Mouse (Mus musculus): ENCODE measurements around the gene Rrbp1. TPM values are rescaled to one million over a fixed set of nuclear protein-coding genes. Genes with fewer than 3 reads are reported as not detected.

The Rrbp1 gene
- polyA plus RNA-seq, 1 experiment = 127 TPM

- Histone ChIP-seq H3K27me3 (ENCODE audit: control insufficient read depth, insufficient read depth, insufficient read length) (no peaks in the 10 kb centered on the region), H3K4me2 (ENCODE audit: low read depth) (peak overlapping the region; percentile 68), H3K36me3 (ENCODE audit: control insufficient read depth, insufficient read depth) (no peaks in the 10 kb centered on the region), H3K79me2 (ENCODE audit: control insufficient read depth, insufficient read depth) (no peaks in the 10 kb centered on the region), H3ac (ENCODE audit: control insufficient read depth, insufficient read length) (no peak overlapping the region), H3K4me3 (no peak overlapping the region)
- TF ChIP-seq SRF (IDR thresholded peaks at IDR 0.05; ENCODE audit: control insufficient read depth, insufficient read length, low read depth) (no peak), USF1 (IDR thresholded peaks at IDR 0.05; ENCODE audit: low read depth) (no peak), TCF3 (IDR thresholded peaks at IDR 0.05; ENCODE audit: insufficient read length, low read depth) (no peak), POLR2A (IDR thresholded peaks at IDR 0.05; ENCODE audit: insufficient read length, low read depth) (no peak), MYOD1 (IDR thresholded peaks at IDR 0.05; ENCODE audit: control insufficient read depth in 1 of 3, insufficient read length in 2 of 3, low read depth in 2 of 3) (no peak), TCF12 (IDR thresholded peaks at IDR 0.05; ENCODE audit: insufficient read depth, poor library complexity, severe bottlenecking) (no peak), CEBPB (IDR thresholded peaks at IDR 0.05; ENCODE audit: insufficient read depth, poor library complexity, severe bottlenecking) (no peak), MAX (IDR thresholded peaks at IDR 0.05; ENCODE audit: low read depth) (no peak), REST (IDR thresholded peaks at IDR 0.05; ENCODE audit: insufficient read depth, insufficient read length) (no peak), MYOG (IDR thresholded peaks at IDR 0.05; ENCODE audit: control insufficient read depth in 1 of 3, insufficient read depth in 1 of 3, insufficient read length in 2 of 3, low read depth in 2 of 3) (no peak), E2F4 (IDR thresholded peaks at IDR 0.05; ENCODE audit: insufficient read depth) (no peak)
These were observed 107.6 kb downstream of the Rrbp1 start for GRCm38 (mm10) chr2:143903376-143904045.

GRCm38 (mm10) chr2:143900821-143901351 lies 110.2 kb downstream of the Rrbp1 start:
- no peak overlapping the region for H3K4me3 ChIP-seq
- no peak overlapping the region for H3K4me2 ChIP-seq (ENCODE audit: low read depth)
- no peaks in the 10 kb centered on the region for H3K27me3 ChIP-seq (ENCODE audit: control insufficient read depth, insufficient read depth, insufficient read length)
- no peaks in the 10 kb centered on the region for H3K36me3 ChIP-seq (ENCODE audit: control insufficient read depth, insufficient read depth)
- no peak for TF ChIP-seq USF1 (IDR thresholded peaks at IDR 0.05; ENCODE audit: low read depth)
- TF ChIP-seq REST (IDR thresholded peaks at IDR 0.05; ENCODE audit: insufficient read depth, insufficient read length) = no peak
- no peak for TF ChIP-seq SRF (IDR thresholded peaks at IDR 0.05; ENCODE audit: control insufficient read depth, insufficient read length, low read depth)
- TF ChIP-seq MAX (IDR thresholded peaks at IDR 0.05; ENCODE audit: low read depth) = no peak
- no peak for TF ChIP-seq POLR2AphosphoS2 (IDR thresholded peaks at IDR 0.05; ENCODE audit: insufficient read length, low read depth)
- TF ChIP-seq MYOG (IDR thresholded peaks at IDR 0.05; ENCODE audit: control insufficient read depth in 1 of 3, insufficient read depth in 1 of 3, insufficient read length in 2 of 3, low read depth in 2 of 3) = no peak
- no peak for TF ChIP-seq TCF12 (IDR thresholded peaks at IDR 0.05; ENCODE audit: insufficient read depth, poor library complexity, severe bottlenecking)
- TF ChIP-seq CEBPB (IDR thresholded peaks at IDR 0.05; ENCODE audit: insufficient read depth, poor library complexity, severe bottlenecking) = no peak
- TF ChIP-seq TCF3 (IDR thresholded peaks at IDR 0.05; ENCODE audit: insufficient read length, low read depth) = no peak
- no peak for TF ChIP-seq E2F4 (IDR thresholded peaks at IDR 0.05; ENCODE audit: insufficient read depth)
- no peak for TF ChIP-seq MYOD1 (IDR thresholded peaks at IDR 0.05; ENCODE audit: control insufficient read depth in 1 of 3, insufficient read length in 2 of 3, low read depth in 2 of 3)
- no peak for TF ChIP-seq POLR2A (IDR thresholded peaks at IDR 0.05; ENCODE audit: insufficient read length, low read depth)
- H3ac ChIP-seq (ENCODE audit: control insufficient read depth, insufficient read length) = no peak overlapping the region
- H3K79me2 ChIP-seq (ENCODE audit: control insufficient read depth, insufficient read depth) = no peaks in the 10 kb centered on the region

GRCm38 (mm10) chr2:143899470-143900220 lies 111.4 kb downstream of the Rrbp1 start:
- no peak for TF ChIP-seq POLR2AphosphoS2 (IDR thresholded peaks at IDR 0.05; ENCODE audit: insufficient read length, low read depth)
- no peak for TF ChIP-seq USF1 (IDR thresholded peaks at IDR 0.05; ENCODE audit: low read depth)
- no peak overlapping the region for H3K4me2 ChIP-seq (ENCODE audit: low read depth)
- H3K79me2 ChIP-seq (ENCODE audit: control insufficient read depth, insufficient read depth) = no peaks in the 10 kb centered on the region
- no peak overlapping the region for H3ac ChIP-seq (ENCODE audit: control insufficient read depth, insufficient read length)
- no peak overlapping the region for H3K4me3 ChIP-seq
- H3K27me3 ChIP-seq (ENCODE audit: control insufficient read depth, insufficient read depth, insufficient read length) = no peaks in the 10 kb centered on the region
- H3K36me3 ChIP-seq (ENCODE audit: control insufficient read depth, insufficient read depth) = no peaks in the 10 kb centered on the region

Other genes with a start within 250 kb of the Rrbp1 start
- gene Bfsp1, start 148.1 kb downstream of the Rrbp1 start, polyA plus RNA-seq (2012; fragmentation: generic; extraction: Trizol) = 0.07 TPM
- 174 TPM for gene Dstn, start 95.9 kb downstream of the Rrbp1 start, polyA plus RNA-seq (2012; fragmentation: generic; extraction: Trizol)
- gene Banf2, start 21.8 kb upstream of the Rrbp1 start, polyA plus RNA-seq (2012; fragmentation: generic; extraction: Trizol) = not detected

All from myocyte (in vitro differentiated cells).